Mouse (Mus musculus) MEL (cell line): ENCODE data around the gene Zfand6. TPM values are rescaled to one million over a fixed set of nuclear protein-coding genes. Genes with fewer than 3 reads are reported as not detected.

Experiments
- DNase-seq: peaks from one replicate; pipeline ENCODE4 v3.0.0; 2011; ENCODE audit warnings: low read depth, low spot score
- H3K27ac ChIP-seq: 2 replicates; pipeline ENCODE4 v1.5.1; 2012; ENCODE audit warnings: low read depth, mild to moderate bottlenecking, control low read depth, low read length, moderate library complexity; ENCODE audit not compliant: control insufficient read depth
- H3K27me3 ChIP-seq, 2 experiments: fragments of 150-350 bp in 1 of 2; sonication (generic) in 1 of 2; 2 replicates each; pipeline ENCODE4 v1.6.1; 2012; ENCODE audit warnings: low read length in 2 of 2, mild to moderate bottlenecking in 2 of 2, improper control_type of control experiment in 1 of 2, moderate library complexity in 1 of 2; ENCODE audit not compliant: insufficient read depth in 2 of 2, control insufficient read depth in 1 of 2
- H3K36me3 ChIP-seq, 2 experiments: 2 replicates each; pipeline ENCODE4 v1.6.1; 2012 to 2014; ENCODE audit warnings: low read length in 2 of 2, improper control_type of control experiment in 1 of 2, inconsistent platforms in 1 of 2, mild to moderate bottlenecking in 1 of 2; ENCODE audit not compliant: insufficient read depth in 2 of 2, control insufficient read depth in 1 of 2
- H3K4me1 ChIP-seq, 2 experiments: fragments of 150-350 bp in 1 of 2; sonication (generic) in 1 of 2; 2 replicates each; pipeline ENCODE4 v1.6.1; 2012; ENCODE audit warnings: low read length in 2 of 2, improper control_type of control experiment in 1 of 2, mild to moderate bottlenecking in 1 of 2; ENCODE audit not compliant: insufficient read depth in 2 of 2, control insufficient read depth in 1 of 2
- H3K4me3 ChIP-seq, 2 experiments: fragments of 150-350 bp in 1 of 2; sonication (generic) in 1 of 2; 2 replicates each; pipeline ENCODE4 v1.5.1; 2012; ENCODE audit warnings: low read depth in 2 of 2, low read length in 2 of 2, mild to moderate bottlenecking in 2 of 2, moderate library complexity in 2 of 2, control low read depth in 1 of 2, improper control_type of control experiment in 1 of 2; ENCODE audit not compliant: control insufficient read depth in 1 of 2, insufficient read depth in 1 of 2
- H3K79me2 ChIP-seq: 2 replicates; pipeline ENCODE4 v1.6.1; 2012; ENCODE audit warnings: mild to moderate bottlenecking, low read length, moderate library complexity; ENCODE audit not compliant: control insufficient read depth, poor library complexity, insufficient read depth
- H3K9ac ChIP-seq: 2 replicates; pipeline ENCODE4 v1.6.1; 2012; ENCODE audit warnings: low read depth, mild to moderate bottlenecking, control low read depth, low read length, moderate library complexity; ENCODE audit not compliant: control insufficient read depth, poor library complexity, severe bottlenecking
- H3K9me3 ChIP-seq: fragments of 150-350 bp; sonication (generic); replicated peaks from 2 replicates; pipeline ENCODE4 v1.6.1; 2012; ENCODE audit warnings: mild to moderate bottlenecking, low read length, improper control_type of control experiment, moderate library complexity; ENCODE audit not compliant: insufficient read depth
- CHD2 ChIP-seq: IDR thresholded peaks from 2 replicates; pipeline ENCODE4 v1.6.1; 2011; ENCODE audit warnings: low read length, improper control_type of control experiment
- CTCF ChIP-seq, 3 experiments: IDR thresholded peaks in 2 of 3; conservative IDR thresholded peaks in 1 of 3; 2 replicates each; pipeline ENCODE4 v1.5.1; 2011 to 2012; ENCODE audit warnings: low read length in 3 of 3, low read depth in 2 of 3, mild to moderate bottlenecking in 2 of 3, improper control_type of control experiment in 1 of 3, inconsistent platforms in 1 of 3, mixed read lengths in 1 of 3, moderate library complexity in 1 of 3; ENCODE audit not compliant: control insufficient read depth in 1 of 3, insufficient read depth in 1 of 3, poor library complexity in 1 of 3, severe bottlenecking in 1 of 3
- ELF1 ChIP-seq: IDR thresholded peaks from 2 replicates; pipeline ENCODE4 v1.6.1; 2014; ENCODE audit warnings: low read depth, mild to moderate bottlenecking, inconsistent platforms, low read length, improper control_type of control experiment, moderate library complexity
- EP300 ChIP-seq, 2 experiments: IDR thresholded peaks; 2 replicates each; pipeline ENCODE4 v1.6.1; 2011; ENCODE audit warnings: improper control_type of control experiment in 2 of 2, low read length in 2 of 2, low read depth in 1 of 2, mild to moderate bottlenecking in 1 of 2
- ETS1 ChIP-seq: IDR thresholded peaks from 2 replicates; pipeline ENCODE4 v1.6.1; 2012; ENCODE audit warnings: low read depth, mild to moderate bottlenecking, inconsistent platforms, low read length, improper control_type of control experiment, moderate library complexity
- GATA1 ChIP-seq: IDR thresholded peaks from 2 replicates; pipeline ENCODE4 v1.6.1; 2011; ENCODE audit warnings: low read depth, low read length, improper control_type of control experiment
- HCFC1 ChIP-seq: IDR thresholded peaks from 2 replicates; pipeline ENCODE4 v1.6.1; 2012; ENCODE audit warnings: low read depth, mild to moderate bottlenecking, inconsistent platforms, low read length, improper control_type of control experiment, moderate library complexity
- JUND ChIP-seq: IDR thresholded peaks from 2 replicates; pipeline ENCODE4 v1.6.1; 2011; ENCODE audit warnings: low read depth, mild to moderate bottlenecking, improper control_type of control experiment, low read length
- MAFK ChIP-seq: IDR thresholded peaks from 2 replicates; pipeline ENCODE4 v1.6.1; 2011; ENCODE audit warnings: low read depth, mild to moderate bottlenecking, low read length, improper control_type of control experiment, borderline replicate concordance
- MAX ChIP-seq: IDR thresholded peaks from 2 replicates; pipeline ENCODE4 v1.6.1; 2011; ENCODE audit warnings: low read length, improper control_type of control experiment
- MAZ ChIP-seq: IDR thresholded peaks from 2 replicates; pipeline ENCODE4 v1.6.1; 2012; ENCODE audit warnings: low read depth, mild to moderate bottlenecking, inconsistent platforms, low read length, improper control_type of control experiment
- MXI1 ChIP-seq: IDR thresholded peaks from 2 replicates; pipeline ENCODE4 v1.6.1; 2011; ENCODE audit warnings: mild to moderate bottlenecking, low read depth, low read length, improper control_type of control experiment
- MYC ChIP-seq: IDR thresholded peaks from 2 replicates; pipeline ENCODE4 v1.6.1; 2011; ENCODE audit warnings: low read depth, mild to moderate bottlenecking, low read length, improper control_type of control experiment, moderate library complexity
- NELFE ChIP-seq: IDR thresholded peaks from 2 replicates; pipeline ENCODE4 v1.6.1; 2011; ENCODE audit warnings: low read depth, low read length, improper control_type of control experiment
- NRF1 ChIP-seq: IDR thresholded peaks from 2 replicates; pipeline ENCODE4 v1.6.1; 2014; ENCODE audit warnings: low read depth, mild to moderate bottlenecking, inconsistent platforms, low read length, improper control_type of control experiment, moderate library complexity; ENCODE audit not compliant: poor library complexity, insufficient read depth, severe bottlenecking
- POLR2AphosphoS5 ChIP-seq: IDR thresholded peaks from 2 replicates; pipeline ENCODE4 v1.6.1; 2012; ENCODE audit warnings: low read depth, borderline replicate concordance, mild to moderate bottlenecking, inconsistent platforms, low read length, moderate library complexity, mixed read lengths
- RCOR1 ChIP-seq: IDR thresholded peaks from 2 replicates; pipeline ENCODE4 v1.6.1; 2012; ENCODE audit warnings: low read depth, mild to moderate bottlenecking, inconsistent platforms, low read length, improper control_type of control experiment
- SIN3A ChIP-seq: IDR thresholded peaks from 2 replicates; pipeline ENCODE4 v1.6.1; 2012; ENCODE audit warnings: low read length, improper control_type of control experiment, inconsistent platforms
- TAL1 ChIP-seq: IDR thresholded peaks from 2 replicates; pipeline ENCODE4 v1.6.1; 2012; ENCODE audit warnings: mild to moderate bottlenecking, inconsistent platforms, low read length, moderate library complexity, mixed read lengths
- TBP ChIP-seq: IDR thresholded peaks from 2 replicates; pipeline ENCODE4 v1.8.0; 2011; ENCODE audit warnings: low read depth, low read length, improper control_type of control experiment
- TCF12 ChIP-seq: IDR thresholded peaks from 2 replicates; pipeline ENCODE4 v1.6.1; 2014; ENCODE audit warnings: low read depth, mild to moderate bottlenecking, inconsistent platforms, low read length, improper control_type of control experiment, moderate library complexity
- UBTF ChIP-seq: IDR thresholded peaks from 2 replicates; pipeline ENCODE4 v1.6.1; 2012; ENCODE audit warnings: low read depth, mild to moderate bottlenecking, inconsistent platforms, low read length, improper control_type of control experiment, moderate library complexity, borderline replicate concordance; ENCODE audit not compliant: insufficient read depth
- ZKSCAN1 ChIP-seq: IDR thresholded peaks from 2 replicates; pipeline ENCODE4 v1.6.1; 2012; ENCODE audit warnings: low read depth, mild to moderate bottlenecking, inconsistent platforms, low read length, improper control_type of control experiment, moderate library complexity
- ZNF384 ChIP-seq: IDR thresholded peaks from 2 replicates; pipeline ENCODE4 v1.6.1; 2012; ENCODE audit warnings: low read depth, mild to moderate bottlenecking, inconsistent platforms, low read length, improper control_type of control experiment
- polyA plus RNA-seq, 2 experiments: library from polyadenylated mRNA; stranded (reverse) in 1 of 2; unstranded in 1 of 2; fragments of >175 nt in 1 of 2; fragments of >200 nt in 1 of 2; gene quantifications; 2 replicates each; pipeline versions ENCODE4 v1.2.1 to v1.2.4; 2012; ENCODE audit warnings: low replicate concordance in 2 of 2, low read depth in 1 of 2; ENCODE audit not compliant: insufficient read length in 2 of 2, insufficient read depth in 1 of 2, missing spikeins in 1 of 2
- total RNA-seq: library from RNA; depleted of rRNA; stranded (reverse); fragments of 300-350 nt; gene quantifications from 2 replicates; pipeline ENCODE4 v1.2.3, GENCODE M21; 2012

The Zfand6 gene
- total and polyA plus RNA-seq, 3 experiments: 20.3 to 315 (median 39.9) TPM

GRCm38 (mm10) chr7:84651987-84652321 is 37.8 kb downstream of the Zfand6 start:
- Histone ChIP-seq H3K79me2 (no peaks in the 10 kb centered on the region), H3K27ac (peak overlapping the region; percentile 62), H3K27me3 (no peaks in the 10 kb centered on the region), H3K4me1 (peaks cover 6 to 17% of the 10 kb centered on the region in 2 experiments), H3K4me3 (peak overlapping the region in 1 of 2 experiments; percentile 31; a peak in 1 of 4 replicates), H3K9me3 (no peaks in the 10 kb centered on the region), H3K36me3 (peaks cover 0 to 23% of the 10 kb centered on the region in 2 experiments; a peak in 3 of 4 replicates), H3K9ac (0 out of 2 replicates have a peak overlapping the region, but pooled peaks have one; percentile 22)
- no peak for DNase-seq
- no peak for TF ChIP-seq MXI1

- DNase-seq: peak; percentile 90
- Histone ChIP-seq H3K4me1 (peaks cover 6 to 17% of the 10 kb centered on the region in 2 experiments), H3K9me3 (no peaks in the 10 kb centered on the region), H3K9ac (no peak overlapping the region; the same call in 1 of the 2 replicates), H3K36me3 (peaks cover 0 to 23% of the 10 kb centered on the region in 2 experiments; a peak in 3 of 4 replicates), H3K4me3 (peak overlapping the region in 1 of 2 experiments; percentile 31; a peak in 2 of 4 replicates), H3K79me2 (no peaks in the 10 kb centered on the region), H3K27ac (peak overlapping the region; percentile 62), H3K27me3 (no peaks in the 10 kb centered on the region)
- TF ChIP-seq ELF1 (no peak), MAZ (peak; percentile 54; the same call in 1 of the 2 replicates), GATA1 (peak; percentile 97), MAFK (no peak), MAX (no peak), ETS1 (peak; percentile 48; the same call in 1 of the 2 replicates), TAL1 (peak; percentile 97), UBTF (no peak), SIN3A (peak; percentile 41; the same call in 1 of the 2 replicates), TCF12 (peak; percentile 96), ZKSCAN1 (no peak), MXI1 (peak; percentile 56), NRF1 (0 out of 2 replicates have a peak, but pooled peaks have one; percentile 38), HCFC1 (0 out of 2 replicates have a peak, but pooled peaks have one; percentile 47), CTCF (IDR thresholded peaks at IDR 0.05 in 2 of 3, conservative IDR thresholded peaks at IDR 0.05 in 1 of 3; ENCODE audit: control insufficient read depth in 1 of 3, insufficient read depth in 1 of 3, low read depth in 2 of 3, low read length in 3 of 3, poor library complexity in 1 of 3, severe bottlenecking in 1 of 3) (0 out of 6 replicates have a peak, but pooled peaks of 1 of the 3 experiments have one; percentile 11), POLR2AphosphoS5 (no peak), JUND (no peak), NELFE (no peak), RCOR1 (peak; percentile 70; the same call in 1 of the 2 replicates), TBP (0 out of 2 replicates have a peak, but pooled peaks have one; percentile 31), ZNF384 (no peak), MYC (peak; percentile 45; the same call in 1 of the 2 replicates), EP300 (IDR thresholded peaks at IDR 0.05; ENCODE audit: low read depth in 1 of 2, low read length in 2 of 2) (peak; percentile 89 to 91), CHD2 (no peak)
Measured at GRCm38 (mm10) chr7:84651303-84651986, 38.3 kb downstream of the Zfand6 start.
